Mouse (Mus musculus): ENCODE results near the gene Hist2h2ab.
"Not testable (repeated sequence)": the region's sequence is repeated elsewhere in the genome, so short reads cannot be mapped to it uniquely, and the experiment has no call there.

Hist2h2ab gene

GRCm38 (mm10) chr3:96261623-96262022 is 42.0 kb downstream of the Hist2h2ab start:
- no peak for DNase-seq (ENCODE audit: low read depth, low spot score)

GRCm38 (mm10) chr3:96262216-96262875 is 42.7 kb downstream of the Hist2h2ab start:
- DNase-seq (ENCODE audit: low read depth, low spot score): peak; percentile 72

- peak; percentile 93 for DNase-seq (ENCODE audit: low read depth, low spot score)
Observed at GRCm38 (mm10) chr3:96262979-96263550, 43.4 kb downstream of the Hist2h2ab start, which contains the start of gene Hist2h4. Gene Hist2h4, minus strand, starts transcription at chr3:96263311.

- DNase-seq (ENCODE audit: low read depth, low spot score): no peak
Observed at GRCm38 (mm10) chr3:96263558-96264403, 44.1 kb downstream of the Hist2h2ab start.

GRCm38 (mm10) chr3:96264404-96264949 is 44.8 kb downstream of the Hist2h2ab start:
- DNase-seq (ENCODE audit: low read depth, low spot score): no peak

- no peak for DNase-seq (ENCODE audit: low read depth, low spot score)
Observed at GRCm38 (mm10) chr3:96266132-96266710, 46.6 kb downstream of the Hist2h2ab start.

GRCm38 (mm10) chr3:96267541-96267940 is 47.9 kb downstream of the Hist2h2ab start:
- DNase-seq (ENCODE audit: low read depth, low spot score): no peak

GRCm38 (mm10) chr3:96268051-96268775 is 48.5 kb downstream of the Hist2h2ab start, which contains the start of gene Hist2h3b:
Gene Hist2h3b, plus strand, starts transcription at chr3:96268654.
- peak; percentile 83 for DNase-seq (ENCODE audit: low read depth, low spot score)

- not testable (repeated sequence) for DNase-seq (ENCODE audit: low read depth, low spot score)
Observed at GRCm38 (mm10) chr3:96268776-96269378, 49.2 kb downstream of the Hist2h2ab start.
